Comparison of ENCODE assay signal across 27 mouse cellular contexts in genomic region chr4:91132266-91132665, GRCm38 (mm10).
A peak's percentile ranks its signal among the peaks of the same experiment; 100 is the strongest.
DNase-seq lines count a peak whose midpoint lies in the region; ATAC-seq and TF ChIP-seq lines count a peak whose summit lies in the region.
"Had no signal": no experiment of that assay in that cellular context is flagged by ENCODE, and none has a peak within 500 bp of the region (broad histone marks: within the 10 kb centered on the region; RNA-seq: fewer than 3 reads in every experiment).

No protein-coding gene starts in this region.

- DNase-seq in cerebellum, adult 9-10 months = peak; percentile 9
- DNase-seq in cerebellum, adult 18-20 months = no peak
- DNase-seq in hindbrain, postnatal 0 days (ENCODE audit: low spot score) = peak; percentile 30
- DNase-seq in hindbrain, embryonic 11.5 days (ENCODE audit: low spot score) = no peak
- peak; percentile 11 for DNase-seq in right cerebral cortex, adult 18-20 months
- no peak for DNase-seq in right cerebral cortex, postnatal 36 days (ENCODE audit: low spot score in 2 of 2)
- DNase-seq in telencephalon, adult 2 months (ENCODE audit: low read depth, low spot score) = peak; percentile 34
- no peak for DNase-seq in thymus, adult 18-20 months
- DNase-seq: adrenal gland, postnatal 25 days; cerebellum, adult 8-10 months; gastrocnemius, postnatal 14 days; heart, postnatal 4 days; kidney, adult 11 months; kidney, postnatal 14 days; thymus, postnatal 25 days had no signal

- no peaks in the 10 kb centered on the region for H3K4me1 ChIP-seq in hindbrain, postnatal 0 days (ENCODE audit: insufficient read depth, low read length)
- H3K4me1 ChIP-seq in hindbrain, embryonic 11.5 days (replicated peaks; ENCODE audit: control insufficient read depth, insufficient read depth, low read length) = no peaks in the 10 kb centered on the region
- H3K4me1 ChIP-seq: embryonic facial prominence, embryonic 13.5 days; forebrain, embryonic 10.5 days; limb, embryonic 13.5 days; lung, embryonic 15.5 days; midbrain, embryonic 10.5 days; midbrain, embryonic 15.5 days had no signal

- 61% methylated on average over 7 of the region's 7 CpGs for WGBS in hindbrain, postnatal 0 days
- 91% methylated on average over 7 of the region's 7 CpGs for WGBS in hindbrain, embryonic 11.5 days

- no peak for TF ChIP-seq CTCF in hindbrain, postnatal 0 days (IDR thresholded peaks at IDR 0.05; ENCODE audit: low read depth)

- H3K4me3 ChIP-seq in hindbrain, postnatal 0 days (ENCODE audit: low read length) = no peak overlapping the region
- no peak overlapping the region for H3K4me3 ChIP-seq in hindbrain, embryonic 11.5 days (ENCODE audit: low read depth, low read length)
- H3K4me3 ChIP-seq: embryonic facial prominence, embryonic 13.5 days; forebrain, embryonic 10.5 days; heart, embryonic 12.5 days; limb, embryonic 13.5 days; lung, embryonic 15.5 days; midbrain, embryonic 10.5 days; midbrain, embryonic 15.5 days had no signal

- ATAC-seq in hindbrain, postnatal 0 days = no peak
- ATAC-seq in hindbrain, embryonic 11.5 days (ENCODE audit: low FRiP score) = no peak
- ATAC-seq: CD4-positive, CD25-positive, alpha-beta regulatory T cell, adult 4 months; forebrain, embryonic 16.5 days; inflammation-experienced regulatory T-cells, adult 6 months; midbrain, embryonic 15.5 days had no signal

- no peak overlapping the region for H3K9ac ChIP-seq in hindbrain, postnatal 0 days (replicated peaks; ENCODE audit: low read length)
- H3K9ac ChIP-seq in hindbrain, embryonic 11.5 days (ENCODE audit: low read depth, low read length) = no peak overlapping the region
- H3K9ac ChIP-seq: embryonic facial prominence, embryonic 13.5 days; heart, embryonic 12.5 days; hindbrain, embryonic 14.5 days; limb, embryonic 13.5 days; lung, embryonic 15.5 days; midbrain, embryonic 15.5 days had no signal

- no peaks in the 10 kb centered on the region for H3K27me3 ChIP-seq in hindbrain, postnatal 0 days (ENCODE audit: insufficient read depth, low read length)
- no peaks in the 10 kb centered on the region for H3K27me3 ChIP-seq in hindbrain, embryonic 11.5 days (ENCODE audit: control insufficient read depth, insufficient read depth, low read length)
- H3K27me3 ChIP-seq: embryonic facial prominence, embryonic 13.5 days; heart, embryonic 12.5 days; limb, embryonic 13.5 days; lung, embryonic 15.5 days; midbrain, embryonic 15.5 days had no signal

- H3K27ac ChIP-seq in hindbrain, postnatal 0 days = no peak overlapping the region
- H3K27ac ChIP-seq in hindbrain, embryonic 11.5 days (ENCODE audit: low read depth, low read length) = no peak overlapping the region
- H3K27ac ChIP-seq: embryonic facial prominence, embryonic 13.5 days; forebrain, embryonic 10.5 days; hindbrain, embryonic 14.5 days; limb, embryonic 13.5 days; lung, embryonic 15.5 days; midbrain, embryonic 10.5 days; midbrain, embryonic 15.5 days had no signal

- H3K36me3 ChIP-seq in hindbrain, postnatal 0 days (ENCODE audit: insufficient read depth, low read length) = no peaks in the 10 kb centered on the region
- H3K36me3 ChIP-seq in hindbrain, embryonic 11.5 days (ENCODE audit: control insufficient read depth, insufficient read depth, low read length) = no peaks in the 10 kb centered on the region
- H3K36me3 ChIP-seq: embryonic facial prominence, embryonic 13.5 days; forebrain, embryonic 10.5 days; heart, embryonic 12.5 days; limb, embryonic 13.5 days; lung, embryonic 15.5 days; midbrain, embryonic 10.5 days; midbrain, embryonic 15.5 days had no signal

- H3K4me2 ChIP-seq in hindbrain, postnatal 0 days (ENCODE audit: low read depth, low read length) = no peak overlapping the region
- no peak overlapping the region for H3K4me2 ChIP-seq in hindbrain, embryonic 11.5 days (replicated peaks; ENCODE audit: low read depth, low read length)
- H3K4me2 ChIP-seq: embryonic facial prominence, embryonic 13.5 days; heart, embryonic 12.5 days; hindbrain, embryonic 14.5 days; limb, embryonic 13.5 days; liver, embryonic 11.5 days; lung, embryonic 15.5 days; midbrain, embryonic 15.5 days had no signal

- H3K9me3 ChIP-seq in hindbrain, postnatal 0 days (ENCODE audit: low read length) = no peaks in the 10 kb centered on the region
- no peaks in the 10 kb centered on the region for H3K9me3 ChIP-seq in hindbrain, embryonic 11.5 days (ENCODE audit: control insufficient read depth, low read length)
- H3K9me3 ChIP-seq: embryonic facial prominence, embryonic 13.5 days; forebrain, embryonic 10.5 days; heart, embryonic 12.5 days; limb, embryonic 13.5 days; lung, embryonic 15.5 days; midbrain, embryonic 10.5 days; midbrain, embryonic 15.5 days had no signal

Comparison
In these comparisons a context has a peak if more than half of its experiments do, and no peak if none do; other contexts are left out.
1. DNase-seq: peak in cerebellum, adult 9-10 months (single experiment), hindbrain, postnatal 0 days (single experiment), right cerebral cortex, adult 18-20 months (single experiment) and telencephalon, adult 2 months (single experiment); none in cerebellum, adult 18-20 months (0 of 2), hindbrain, embryonic 11.5 days (single experiment), right cerebral cortex, postnatal 36 days (0 of 2) and thymus, adult 18-20 months (0 of 2).